ENCODE assay signal across 34 mouse cellular contexts in the genomic region with DNA sequence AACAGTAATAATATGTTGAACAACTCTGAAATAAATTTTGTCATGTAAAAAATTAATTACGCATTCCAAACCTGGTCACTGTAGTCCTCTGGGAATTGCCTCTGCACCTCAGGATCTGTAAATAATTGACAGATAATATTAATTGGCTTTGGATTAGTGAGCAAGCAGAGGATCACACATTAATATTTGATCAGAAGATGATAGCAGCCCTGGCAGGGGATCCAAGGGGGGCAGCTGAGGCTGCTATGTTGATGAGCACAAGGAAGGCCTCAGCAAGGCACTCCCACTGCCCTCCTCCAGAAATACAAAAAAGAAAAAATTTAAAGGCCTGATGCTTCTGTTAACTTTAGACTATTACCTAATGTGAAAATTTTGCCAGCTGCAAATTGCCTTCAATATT.
A peak's percentile ranks its signal among the peaks of the same experiment; 100 is the strongest.
DNase-seq lines count a peak whose midpoint lies in the region; ATAC-seq and TF ChIP-seq lines count a peak whose summit lies in the region.
"Had no signal": no experiment of that assay in that cellular context is flagged by ENCODE, and none has a peak within 500 bp of the region (broad histone marks: within the 10 kb centered on the region; RNA-seq: fewer than 3 reads in every experiment).

No protein-coding gene starts in this region.

- TF ChIP-seq POLR2A in liver, adult 2 months (IDR thresholded peaks at IDR 0.05; ENCODE audit: extremely low read depth, insufficient read depth, low read length) = no peak

- H3K4me3 ChIP-seq in liver, adult 2 months (ENCODE audit: insufficient read depth, low read depth, low read length) = no peak overlapping the region
- H3K4me3 ChIP-seq in liver, postnatal 0 days (ENCODE audit: low read depth, low read length) = no peak overlapping the region
- no peak overlapping the region for H3K4me3 ChIP-seq in midbrain, embryonic 14.5 days (replicated peaks; ENCODE audit: low read depth, low read length)
- H3K4me3 ChIP-seq: embryonic facial prominence, embryonic 12.5 days; forebrain, embryonic 10.5 days; hindbrain, embryonic 10.5 days; hindbrain, embryonic 15.5 days; layer of hippocampus, adult 2 months; left cerebral cortex, adult 2 months; limb, embryonic 13.5 days; liver, embryonic 12.5 days; megakaryocyte, embryonic 14.5 days; neural tube, embryonic 15.5 days had no signal

- H3K4me1 ChIP-seq in liver, adult 2 months (ENCODE audit: control insufficient read depth, insufficient read depth, low read length) = peaks cover 13% of the 10 kb centered on the region
- peaks cover 10% of the 10 kb centered on the region for H3K4me1 ChIP-seq in liver, postnatal 0 days (ENCODE audit: insufficient read depth)
- peaks cover 20% of the 10 kb centered on the region for H3K4me1 ChIP-seq in midbrain, embryonic 14.5 days (ENCODE audit: control insufficient read depth, insufficient read depth, low read length)
- H3K4me1 ChIP-seq: embryonic facial prominence, embryonic 12.5 days; hindbrain, embryonic 15.5 days; neural tube, embryonic 15.5 days had no signal

- H3K9me3 ChIP-seq in liver, postnatal 0 days (ENCODE audit: low read length) = no peaks in the 10 kb centered on the region
- H3K9me3 ChIP-seq in midbrain, embryonic 14.5 days (ENCODE audit: control insufficient read depth, low read length) = no peaks in the 10 kb centered on the region
- H3K9me3 ChIP-seq: embryonic facial prominence, embryonic 12.5 days; forebrain, embryonic 10.5 days; G1E; hindbrain, embryonic 10.5 days; hindbrain, embryonic 15.5 days; limb, embryonic 13.5 days; liver, embryonic 12.5 days; megakaryocyte, embryonic 14.5 days; neural tube, embryonic 15.5 days had no signal

- H3K36me3 ChIP-seq in liver, adult 2 months (ENCODE audit: control insufficient read depth, insufficient read depth, low read length) = no peaks in the 10 kb centered on the region
- H3K36me3 ChIP-seq in liver, postnatal 0 days (replicated peaks; ENCODE audit: insufficient read depth, low read length) = no peaks in the 10 kb centered on the region
- H3K36me3 ChIP-seq in midbrain, embryonic 14.5 days (ENCODE audit: control insufficient read depth, insufficient read depth, low read length) = no peaks in the 10 kb centered on the region
- H3K36me3 ChIP-seq: embryonic facial prominence, embryonic 12.5 days; forebrain, embryonic 10.5 days; G1E; hindbrain, embryonic 10.5 days; hindbrain, embryonic 15.5 days; limb, embryonic 13.5 days; liver, embryonic 12.5 days; neural tube, embryonic 15.5 days had no signal

- no peak for ATAC-seq in liver, postnatal 0 days
- ATAC-seq in midbrain, embryonic 14.5 days (ENCODE audit: low FRiP score, low TSS enrichment) = peak; percentile 80; the same call in 1 of the 2 replicates
- ATAC-seq in erythroid progenitor cell, adult 5-6 weeks (replicated peaks; ENCODE audit: low FRiP score, poor library complexity, severe bottlenecking) = no peak
- ATAC-seq: forebrain, embryonic 16.5 days; inflammation-experienced regulatory T-cells, adult 6 months; liver, embryonic 12.5 days; lung, postnatal 0 days; Patski had no signal

- H3K79me2 ChIP-seq in liver, adult 2 months (ENCODE audit: control insufficient read depth, insufficient read depth, low read length) = no peaks in the 10 kb centered on the region; the same call in 1 of the 2 replicates

- no peak for TF ChIP-seq EP300 in liver, postnatal 0 days (IDR thresholded peaks at IDR 0.05; ENCODE audit: low read depth)

- H3K4me2 ChIP-seq in liver, postnatal 0 days (ENCODE audit: low read depth, low read length) = no peak overlapping the region
- H3K4me2 ChIP-seq in midbrain, embryonic 14.5 days (ENCODE audit: low read length) = no peak overlapping the region
- H3K4me2 ChIP-seq: embryonic facial prominence, embryonic 12.5 days; hindbrain, embryonic 15.5 days; limb, embryonic 13.5 days; liver, embryonic 12.5 days; neural tube, embryonic 15.5 days had no signal

- TF ChIP-seq CTCF in liver, adult 2 months (IDR thresholded peaks at IDR 0.05; ENCODE audit: low read depth, low read length) = no peak
- TF ChIP-seq CTCF in liver, postnatal 0 days (IDR thresholded peaks at IDR 0.05; ENCODE audit: low read depth) = no peak

- peak; percentile 21 for DNase-seq in kidney, adult 18-20 months
- no peak for DNase-seq in kidney, postnatal 14 days
- DNase-seq in liver, adult 2 months (ENCODE audit: extremely low read depth, low read depth, low spot score) = peak; percentile 65
- DNase-seq in liver, postnatal 0 days = no peak
- peak; percentile 64 for DNase-seq in midbrain, embryonic 14.5 days
- no peak for DNase-seq in gastrocnemius, postnatal 4 days (ENCODE audit: low spot score in 2 of 2)
- DNase-seq: adrenal gland, postnatal 10 days; cerebellum, adult 11 months; cerebellum, adult 9-10 months; embryo, embryonic 11 days; heart, postnatal 14 days; lung, adult 18-20 months; lung, postnatal 4 days; right cerebral cortex, adult 18-20 months; spleen, adult 18-20 months; thymus, adult 18-20 months; thymus, postnatal 25 days had no signal

- no peak overlapping the region for H3K9ac ChIP-seq in liver, adult 2 months (ENCODE audit: low read depth, low read length)
- H3K9ac ChIP-seq in liver, postnatal 0 days (replicated peaks) = no peak overlapping the region
- H3K9ac ChIP-seq in midbrain, embryonic 14.5 days (replicated peaks; ENCODE audit: low read length) = no peak overlapping the region
- H3K9ac ChIP-seq: embryonic facial prominence, embryonic 12.5 days; hindbrain, embryonic 15.5 days; limb, embryonic 13.5 days; liver, embryonic 12.5 days; neural tube, embryonic 15.5 days had no signal

- H3K27ac ChIP-seq in liver, adult 2 months (replicated peaks; ENCODE audit: insufficient read depth, low read depth, low read length) = no peak overlapping the region
- H3K27ac ChIP-seq in liver, postnatal 0 days (ENCODE audit: low read depth) = no peak overlapping the region
- H3K27ac ChIP-seq in midbrain, embryonic 14.5 days (replicated peaks; ENCODE audit: low read depth, low read length) = no peak overlapping the region
- H3K27ac ChIP-seq: embryonic facial prominence, embryonic 12.5 days; forebrain, embryonic 10.5 days; hindbrain, embryonic 10.5 days; hindbrain, embryonic 15.5 days; kidney, postnatal 0 days; layer of hippocampus, adult 2 months; left cerebral cortex, adult 2 months; limb, embryonic 13.5 days; liver, embryonic 12.5 days; neural tube, embryonic 15.5 days had no signal

- 34% methylated on average over 1 of the region's 1 CpGs for WGBS in liver, adult 2 months
- WGBS in liver, postnatal 0 days (ENCODE audit: insufficient replicate concordance) = 94% methylated on average over 1 of the region's 1 CpGs
- WGBS in midbrain, embryonic 14.5 days = 55% methylated on average over 1 of the region's 1 CpGs

- no peaks in the 10 kb centered on the region for H3K27me3 ChIP-seq in liver, adult 2 months (ENCODE audit: control insufficient read depth, insufficient read depth, low read length)
- no peaks in the 10 kb centered on the region for H3K27me3 ChIP-seq in liver, postnatal 0 days (ENCODE audit: insufficient read depth, low read length)
- H3K27me3 ChIP-seq in midbrain, embryonic 14.5 days (ENCODE audit: control insufficient read depth, insufficient read depth, low read length) = no peaks in the 10 kb centered on the region
- H3K27me3 ChIP-seq: embryonic facial prominence, embryonic 12.5 days; hindbrain, embryonic 15.5 days; limb, embryonic 13.5 days; liver, embryonic 12.5 days; megakaryocyte, embryonic 14.5 days; neural tube, embryonic 15.5 days; Patski had no signal

Comparison
In these comparisons a context has a peak if more than half of its experiments do, and no peak if none do; other contexts are left out.
1. DNase-seq: peak in kidney, adult 18-20 months (single experiment), liver, adult 2 months (single experiment) and midbrain, embryonic 14.5 days (single experiment); none in kidney, postnatal 14 days (single experiment), liver, postnatal 0 days (single experiment) and gastrocnemius, postnatal 4 days (0 of 2).